ENCODE assay signal across 23 mouse cellular contexts in the genomic region with DNA sequence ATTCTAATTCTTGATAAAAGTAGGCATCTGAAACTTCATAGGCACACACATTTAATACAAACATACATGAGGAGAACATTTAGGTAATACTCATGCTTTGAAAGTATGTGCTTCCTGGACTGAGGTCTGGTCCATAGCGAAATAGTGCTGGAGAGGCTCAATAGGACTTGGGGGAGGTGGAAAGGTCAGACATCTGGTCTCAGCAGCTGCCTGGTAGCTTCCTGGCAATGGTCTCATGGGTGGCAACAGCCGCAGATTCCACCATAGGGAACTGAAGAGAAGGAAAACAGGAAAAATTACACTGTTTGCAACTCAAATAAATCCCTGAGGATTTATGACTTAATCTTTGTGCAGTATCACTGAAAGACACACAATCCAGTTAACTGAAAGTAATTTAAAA.
A peak's percentile ranks its signal among the peaks of the same experiment; 100 is the strongest.
DNase-seq lines count a peak whose midpoint lies in the region; ATAC-seq and TF ChIP-seq lines count a peak whose summit lies in the region.
"Had no signal": no experiment of that assay in that cellular context is flagged by ENCODE, and none has a peak within 500 bp of the region (broad histone marks: within the 10 kb centered on the region; RNA-seq: fewer than 3 reads in every experiment).

No protein-coding gene starts in this region.

- H3K27ac ChIP-seq in hindbrain, embryonic 10.5 days: no peak overlapping the region
- no peak overlapping the region for H3K27ac ChIP-seq in hindbrain, postnatal 0 days
- H3K27ac ChIP-seq: embryonic facial prominence, embryonic 15.5 days; hindbrain, embryonic 14.5 days; limb, embryonic 15.5 days; liver, embryonic 14.5 days; neural tube, embryonic 12.5 days; stomach, postnatal 0 days had no signal

- no peak overlapping the region for H3K4me2 ChIP-seq in hindbrain, postnatal 0 days (ENCODE audit: low read depth, low read length)
- H3K4me2 ChIP-seq: embryonic facial prominence, embryonic 15.5 days; hindbrain, embryonic 14.5 days; limb, embryonic 15.5 days; lung, embryonic 14.5 days; neural tube, embryonic 12.5 days had no signal

- 59% methylated on average over 2 of the region's 2 CpGs for WGBS in hindbrain, embryonic 10.5 days
- 62% methylated on average over 2 of the region's 2 CpGs for WGBS in hindbrain, postnatal 0 days

- no peaks in the 10 kb centered on the region for H3K36me3 ChIP-seq in hindbrain, embryonic 10.5 days
- no peaks in the 10 kb centered on the region for H3K36me3 ChIP-seq in hindbrain, postnatal 0 days (ENCODE audit: insufficient read depth, low read length)
- H3K36me3 ChIP-seq: embryonic facial prominence, embryonic 15.5 days; limb, embryonic 15.5 days; neural tube, embryonic 12.5 days had no signal

- ATAC-seq in hindbrain, postnatal 0 days: no peak
- ATAC-seq: forebrain, embryonic 14.5 days had no signal

- DNase-seq in hindbrain, embryonic 10.5 days (ENCODE audit: low spot score): peak; percentile 23
- DNase-seq in hindbrain, postnatal 0 days (ENCODE audit: low spot score): no peak
- peak; percentile 51 for DNase-seq in embryo, embryonic 11 days
- DNase-seq in forelimb bud, embryonic 11.5 days (ENCODE audit: low read depth, low spot score): peak; percentile 51
- DNase-seq in skeletal muscle tissue, adult 2 months (ENCODE audit: low read depth, low spot score): peak; percentile 58
- DNase-seq in kidney, postnatal 36 days: no peak
- no peak for DNase-seq in adrenal gland, postnatal 4 days (ENCODE audit: low spot score in 2 of 2)
- DNase-seq: adrenal gland, postnatal 14 days; cerebellum, adult 9-10 months; heart, adult 18-20 months; kidney, adult 8-10 months; kidney, postnatal 25 days; layer of hippocampus, postnatal 36 days; lung, embryonic 14.5 days; midbrain, embryonic 14.5 days; thymus, adult 2 months had no signal

- no peak overlapping the region for H3K9ac ChIP-seq in hindbrain, postnatal 0 days (replicated peaks; ENCODE audit: low read length)
- H3K9ac ChIP-seq: embryonic facial prominence, embryonic 15.5 days; hindbrain, embryonic 14.5 days; limb, embryonic 15.5 days; liver, embryonic 14.5 days; lung, embryonic 14.5 days; neural tube, embryonic 12.5 days had no signal

- H3K4me1 ChIP-seq in hindbrain, embryonic 10.5 days (replicated peaks): peaks cover 9% of the 10 kb centered on the region
- no peaks in the 10 kb centered on the region for H3K4me1 ChIP-seq in hindbrain, postnatal 0 days (ENCODE audit: insufficient read depth, low read length)
- H3K4me1 ChIP-seq: embryonic facial prominence, embryonic 15.5 days had no signal

- no peaks in the 10 kb centered on the region for H3K9me3 ChIP-seq in hindbrain, embryonic 10.5 days
- H3K9me3 ChIP-seq in hindbrain, postnatal 0 days (ENCODE audit: low read length): no peaks in the 10 kb centered on the region
- H3K9me3 ChIP-seq: embryonic facial prominence, embryonic 15.5 days; limb, embryonic 15.5 days; neural tube, embryonic 12.5 days had no signal

- no peak for TF ChIP-seq CTCF in hindbrain, postnatal 0 days (IDR thresholded peaks at IDR 0.05; ENCODE audit: low read depth)

- H3K4me3 ChIP-seq in hindbrain, embryonic 10.5 days: no peak overlapping the region
- no peak overlapping the region for H3K4me3 ChIP-seq in hindbrain, postnatal 0 days (ENCODE audit: low read length)
- H3K4me3 ChIP-seq: embryonic facial prominence, embryonic 15.5 days; limb, embryonic 15.5 days; neural tube, embryonic 12.5 days had no signal

- peaks cover 2% of the 10 kb centered on the region; the same call in 1 of the 2 replicates for H3K27me3 ChIP-seq in hindbrain, embryonic 10.5 days (ENCODE audit: insufficient read depth, poor library complexity, severe bottlenecking)
- H3K27me3 ChIP-seq in hindbrain, postnatal 0 days (ENCODE audit: insufficient read depth, low read length): no peaks in the 10 kb centered on the region
- H3K27me3 ChIP-seq: embryonic facial prominence, embryonic 15.5 days; limb, embryonic 15.5 days; neural tube, embryonic 12.5 days had no signal

Comparison
In these comparisons a context has a peak if more than half of its experiments do, and no peak if none do; other contexts are left out.
1. DNase-seq: peak in hindbrain, embryonic 10.5 days (single experiment), embryo, embryonic 11 days (single experiment), forelimb bud, embryonic 11.5 days (single experiment) and skeletal muscle tissue, adult 2 months (single experiment); none in hindbrain, postnatal 0 days (single experiment), kidney, postnatal 36 days (0 of 2) and adrenal gland, postnatal 4 days (0 of 2).